13 mouse cellular contexts compared by ENCODE assay signal in the genomic region with DNA sequence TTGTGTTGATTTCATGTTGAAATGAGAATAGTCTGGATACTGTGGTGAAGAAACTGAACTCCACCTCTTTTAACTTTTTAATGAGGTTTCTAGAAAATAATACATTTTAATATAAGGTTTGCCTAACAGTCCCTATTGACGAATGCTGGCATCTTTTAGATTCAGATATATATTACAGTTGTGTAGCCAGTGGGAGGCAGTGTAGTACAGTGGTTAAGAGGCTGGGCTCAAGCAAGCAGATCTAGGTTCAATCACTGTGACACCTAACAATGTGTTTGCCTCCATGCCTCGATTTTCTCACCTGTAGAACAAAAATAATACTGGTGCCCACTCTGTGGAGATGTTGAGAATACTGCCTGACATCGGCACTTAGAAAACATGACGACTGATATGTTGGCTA. TPM values are rescaled to one million over a fixed set of nuclear protein-coding genes. Genes with fewer than 3 reads are reported as not detected.
A peak's percentile ranks its signal among the peaks of the same experiment; 100 is the strongest.
DNase-seq lines count a peak whose midpoint lies in the region; ATAC-seq and TF ChIP-seq lines count a peak whose summit lies in the region.
"Had no signal": no experiment of that assay in that cellular context is flagged by ENCODE, and none has a peak within 500 bp of the region (broad histone marks: within the 10 kb centered on the region; RNA-seq: fewer than 3 reads in every experiment).

No protein-coding gene starts in this region.

- no peak for TF ChIP-seq EP300 in heart, postnatal 0 days (IDR thresholded peaks at IDR 0.05; ENCODE audit: low read depth)

- H3K27me3 ChIP-seq in heart, postnatal 0 days (ENCODE audit: control insufficient read depth, insufficient read depth, low read length): no peaks in the 10 kb centered on the region
- H3K27me3 ChIP-seq in heart, embryonic 12.5 days (replicated peaks): no peaks in the 10 kb centered on the region
- H3K27me3 ChIP-seq in midbrain, postnatal 0 days (ENCODE audit: insufficient read depth, low read length): no peaks in the 10 kb centered on the region
- H3K27me3 ChIP-seq in forebrain, embryonic 12.5 days: no peaks in the 10 kb centered on the region
- H3K27me3 ChIP-seq: limb, embryonic 15.5 days; megakaryocyte, embryonic 14.5 days; neural tube, embryonic 13.5 days had no signal

- H3K4me2 ChIP-seq in heart, postnatal 0 days (ENCODE audit: low read depth, low read length): no peak overlapping the region
- no peak overlapping the region for H3K4me2 ChIP-seq in heart, embryonic 12.5 days
- H3K4me2 ChIP-seq in midbrain, postnatal 0 days (ENCODE audit: low read depth, low read length, poor library complexity, severe bottlenecking): no peak overlapping the region
- no peak overlapping the region for H3K4me2 ChIP-seq in forebrain, embryonic 12.5 days
- H3K4me2 ChIP-seq: limb, embryonic 15.5 days; neural tube, embryonic 13.5 days had no signal

- no peak overlapping the region for H3K9ac ChIP-seq in heart, postnatal 0 days (replicated peaks; ENCODE audit: low read depth, low read length)
- H3K9ac ChIP-seq in heart, embryonic 12.5 days: no peak overlapping the region
- H3K9ac ChIP-seq in midbrain, postnatal 0 days (replicated peaks; ENCODE audit: low read length, poor library complexity, severe bottlenecking): no peak overlapping the region
- H3K9ac ChIP-seq in forebrain, embryonic 12.5 days: no peak overlapping the region
- H3K9ac ChIP-seq: limb, embryonic 15.5 days; neural tube, embryonic 13.5 days had no signal

- TF ChIP-seq CTCF in heart, postnatal 0 days (IDR thresholded peaks at IDR 0.05; ENCODE audit: low read depth): peak; percentile 42
- TF ChIP-seq CTCF in midbrain, postnatal 0 days (IDR thresholded peaks at IDR 0.05): no peak

- no peaks in the 10 kb centered on the region for H3K4me1 ChIP-seq in heart, postnatal 0 days (ENCODE audit: control insufficient read depth, insufficient read depth)
- 0 out of 2 replicates have a peak, but pooled peaks cover 2% of the 10 kb centered on the region for H3K4me1 ChIP-seq in heart, embryonic 12.5 days (replicated peaks)
- no peaks in the 10 kb centered on the region for H3K4me1 ChIP-seq in midbrain, postnatal 0 days (ENCODE audit: insufficient read depth, low read length)
- peaks cover 8% of the 10 kb centered on the region for H3K4me1 ChIP-seq in forebrain, embryonic 12.5 days
- H3K4me1 ChIP-seq: limb, embryonic 15.5 days; megakaryocyte, embryonic 14.5 days had no signal

- H3K4me3 ChIP-seq in heart, postnatal 0 days (ENCODE audit: low read depth, low read length): no peak overlapping the region
- H3K4me3 ChIP-seq in heart, embryonic 12.5 days: no peak overlapping the region
- no peak overlapping the region for H3K4me3 ChIP-seq in midbrain, postnatal 0 days (ENCODE audit: low read depth, low read length)
- H3K4me3 ChIP-seq in forebrain, embryonic 12.5 days (replicated peaks): no peak overlapping the region
- H3K4me3 ChIP-seq: hindbrain, embryonic 10.5 days; limb, embryonic 15.5 days; megakaryocyte, embryonic 14.5 days; neural tube, embryonic 13.5 days had no signal

- H3K27ac ChIP-seq in heart, postnatal 0 days (ENCODE audit: low read depth): no peak overlapping the region
- H3K27ac ChIP-seq in heart, embryonic 12.5 days (ENCODE audit: poor library complexity, severe bottlenecking): no peak overlapping the region
- no peak overlapping the region for H3K27ac ChIP-seq in midbrain, postnatal 0 days (ENCODE audit: low read depth, low read length)
- H3K27ac ChIP-seq in forebrain, embryonic 12.5 days: no peak overlapping the region
- H3K27ac ChIP-seq: hindbrain, embryonic 10.5 days; limb, embryonic 15.5 days; neural tube, embryonic 13.5 days had no signal

- ATAC-seq in heart, postnatal 0 days (ENCODE audit: insufficient read depth, low read depth): no peak
- ATAC-seq in heart, embryonic 12.5 days (ENCODE audit: insufficient number of reproducible peaks, low FRiP score): no peak
- ATAC-seq in midbrain, postnatal 0 days (ENCODE audit: low FRiP score): no peak
- ATAC-seq in forebrain, embryonic 12.5 days (ENCODE audit: low FRiP score): no peak

- WGBS in heart, postnatal 0 days: 37% methylated on average over 4 of the region's 4 CpGs
- WGBS in heart, embryonic 12.5 days: 45% methylated on average over 4 of the region's 4 CpGs
- 80% methylated on average over 4 of the region's 4 CpGs for WGBS in midbrain, postnatal 0 days
- 76% methylated on average over 4 of the region's 4 CpGs for WGBS in forebrain, embryonic 12.5 days

- DNase-seq in heart, postnatal 0 days (ENCODE audit: low spot score): no peak
- peak; percentile 15 for DNase-seq in urinary bladder, postnatal 14 days (ENCODE audit: low spot score)
- no peak for DNase-seq in urinary bladder, postnatal 36 days (ENCODE audit: low spot score in 2 of 2)
- peak; percentile 18 for DNase-seq in kidney, postnatal 10 days
- no peak for DNase-seq in midbrain, postnatal 0 days (ENCODE audit: low spot score)
- no peak for DNase-seq in cerebellum, adult 11 months
- DNase-seq: right cerebral cortex, postnatal 14 days had no signal

- H3K36me3 ChIP-seq in heart, postnatal 0 days (replicated peaks; ENCODE audit: control insufficient read depth, insufficient read depth, low read length): no peaks in the 10 kb centered on the region
- no peaks in the 10 kb centered on the region for H3K36me3 ChIP-seq in heart, embryonic 12.5 days
- no peaks in the 10 kb centered on the region for H3K36me3 ChIP-seq in midbrain, postnatal 0 days (ENCODE audit: insufficient read depth, low read length)
- no peaks in the 10 kb centered on the region for H3K36me3 ChIP-seq in forebrain, embryonic 12.5 days (replicated peaks)
- H3K36me3 ChIP-seq: hindbrain, embryonic 10.5 days; limb, embryonic 15.5 days; neural tube, embryonic 13.5 days had no signal

- no peaks in the 10 kb centered on the region for H3K9me3 ChIP-seq in heart, postnatal 0 days (replicated peaks; ENCODE audit: control insufficient read depth, low read length)
- no peaks in the 10 kb centered on the region for H3K9me3 ChIP-seq in heart, embryonic 12.5 days (replicated peaks)
- H3K9me3 ChIP-seq in midbrain, postnatal 0 days (ENCODE audit: low read length): no peaks in the 10 kb centered on the region
- H3K9me3 ChIP-seq in forebrain, embryonic 12.5 days: no peaks in the 10 kb centered on the region
- H3K9me3 ChIP-seq: hindbrain, embryonic 10.5 days; limb, embryonic 15.5 days; megakaryocyte, embryonic 14.5 days; neural tube, embryonic 13.5 days had no signal

RNA-seq across cellular contexts. Expression of gene Pla2r1, which starts 54.9 kb away (rescaled TPM):
- total RNA-seq in heart, postnatal 0 days (2014; rRNA removed; ENCODE audit: low replicate concordance): 0.39 and 0.61 TPM in 2 replicates
- polyA plus RNA-seq in heart, postnatal 0 days (2015; fragmentation: Nextera tagmentation; extraction: Ambion mirVana): 0.63 and 1.00 TPM in 2 replicates
- 2.4 and 2.5 TPM in 2 replicates for polyA plus RNA-seq in heart, embryonic 12.5 days (2016; fragmentation: Nextera tagmentation; extraction: Ambion mirVana)
- 0.16 and 0.66 TPM in 2 replicates for total RNA-seq in midbrain, postnatal 0 days (2014; rRNA removed)
- polyA plus RNA-seq in midbrain, postnatal 0 days (2015; fragmentation: Nextera tagmentation; extraction: Ambion mirVana): 0.28 and 0.34 TPM in 2 replicates
- 0.83 and 1.5 TPM in 2 replicates for polyA plus RNA-seq in forebrain, embryonic 12.5 days (2016; fragmentation: Nextera tagmentation; extraction: Ambion mirVana)

Comparison
In these comparisons a context has a peak if more than half of its experiments do, and no peak if none do; other contexts are left out.
1. DNase-seq: peak in urinary bladder, postnatal 14 days (single experiment) and kidney, postnatal 10 days (single experiment); none in heart, postnatal 0 days (single experiment), urinary bladder, postnatal 36 days (0 of 2), midbrain, postnatal 0 days (single experiment) and cerebellum, adult 11 months (single experiment).